Mouse (Mus musculus) hindbrain, embryonic 10.5 days (tissue): Measurements from ENCODE around the gene Gm10799. TPM values are rescaled to one million over a fixed set of nuclear protein-coding genes. Genes with fewer than 3 reads are reported as not detected.
A peak's percentile ranks its signal among the peaks of the same experiment; 100 is the strongest.
"Not testable (repeated sequence)": the region's sequence is repeated elsewhere in the genome, so short reads cannot be mapped to it uniquely, and the experiment has no call there.

Source experiments
- DNase-seq: peaks from one replicate; pipeline ENCODE4 v3.0.0-alpha.2; 2017; ENCODE audit warnings: low spot score
- H3K27ac ChIP-seq: fragments of 300-500 bp; sonication (generic); 2 replicates; pipeline ENCODE4 v1.5.1; 2016; ENCODE audit warnings: mild to moderate bottlenecking, moderate library complexity
- H3K27me3 ChIP-seq: fragments of 300-500 bp; sonication (generic); 2 replicates; pipeline ENCODE4 v1.6.1; 2016; ENCODE audit warnings: mild to moderate bottlenecking; ENCODE audit not compliant: poor library complexity, insufficient read depth, severe bottlenecking
- H3K36me3 ChIP-seq: fragments of 300-500 bp; sonication (generic); 2 replicates; pipeline ENCODE4 v1.6.1; 2016; ENCODE audit warnings: mild to moderate bottlenecking, moderate library complexity
- H3K4me1 ChIP-seq: fragments of 300-500 bp; sonication (generic); replicated peaks from 2 replicates; pipeline ENCODE4 v1.6.1; 2016; ENCODE audit warnings: mild to moderate bottlenecking
- H3K4me3 ChIP-seq: fragments of 300-500 bp; sonication (generic); 2 replicates; pipeline ENCODE4 v1.5.1; 2016; ENCODE audit warnings: mild to moderate bottlenecking, moderate library complexity
- H3K9me3 ChIP-seq: fragments of 300-500 bp; sonication (generic); 2 replicates; pipeline ENCODE4 v1.6.1; 2016; ENCODE audit warnings: mild to moderate bottlenecking, moderate library complexity
- WGBS: fragments of 180-500 bp; shearing (Covaris S2); methylation state at CpG from one replicate; pipeline ENCODE4 v1.1.7; 2016; 5-methylcytosine and 5-hydroxymethylcytosine counted together
- polyA plus RNA-seq: library from polyadenylated mRNA; unstranded; fragments of >200 nt; fragmentation: Nextera tagmentation; extraction: Ambion mirVana; gene quantifications from 2 replicates; pipeline ENCODE4 v1.2.1, GENCODE M21; 2016

Gene Gm10799
- not detected in 2 replicates for polyA plus RNA-seq

DNA sequence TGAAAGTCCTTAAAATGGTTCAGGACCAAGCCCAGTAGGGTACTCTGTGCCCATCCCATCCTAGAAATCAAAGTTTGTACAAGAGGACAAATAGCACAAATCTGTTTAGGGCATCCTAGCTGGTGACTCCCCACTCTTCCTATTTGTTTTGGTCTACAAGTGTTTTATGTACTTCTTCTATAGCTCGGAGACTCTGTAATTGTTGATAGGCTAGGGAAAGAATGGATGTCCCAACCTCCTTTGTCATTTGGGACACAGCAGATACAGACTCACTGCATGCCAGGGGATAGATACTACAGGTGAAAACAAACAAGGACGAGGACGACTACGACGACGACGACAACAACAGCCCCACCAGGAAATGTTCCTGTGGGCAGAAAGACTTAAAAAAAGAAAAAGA is at the start of gene Gm10799:
Gm10799 (minus strand) TSS at position 101 of the 400 bp plus-strand sequence.
- H3K27me3 ChIP-seq, H3K4me3 ChIP-seq, H3K36me3 ChIP-seq, H3K9me3 ChIP-seq, DNase-seq, H3K27ac ChIP-seq: not testable (repeated sequence)
- WGBS: 90% methylated on average over 7 of the region's 7 CpGs
- peaks cover 10% of the 10 kb centered on the region for H3K4me1 ChIP-seq

- H3K4me1 ChIP-seq, H3K27ac ChIP-seq, DNase-seq, H3K9me3 ChIP-seq, H3K4me3 ChIP-seq, H3K27me3 ChIP-seq, H3K36me3 ChIP-seq: not testable (repeated sequence)
Observed at GRCm38 (mm10) chr2:104117173-104117572, 48.8 kb upstream of the Gm10799 start.

DNA sequence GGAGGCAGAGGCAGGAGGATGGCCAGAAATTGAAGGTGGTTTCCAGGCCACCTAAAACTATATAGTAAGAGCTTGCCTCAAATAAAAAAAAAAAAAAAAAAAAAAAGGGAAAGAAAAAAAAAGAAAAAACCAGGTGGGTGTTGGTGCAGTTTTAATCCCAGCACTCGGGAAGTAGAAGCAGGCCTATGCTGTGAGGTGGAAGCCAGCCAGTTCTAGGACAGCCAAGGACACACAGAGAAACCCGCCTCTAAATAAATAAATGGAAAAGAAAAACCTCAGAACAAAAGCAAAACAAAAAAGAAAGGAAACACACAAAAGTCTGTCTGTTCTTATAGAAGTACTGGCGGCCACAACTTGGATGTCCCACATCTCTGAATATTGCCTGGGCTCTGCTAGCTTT is 46.5 kb upstream of the Gm10799 start:
- Histone ChIP-seq H3K27me3 (no peaks in the 10 kb centered on the region), H3K27ac (no peak overlapping the region), H3K9me3 (no peaks in the 10 kb centered on the region), H3K4me3 (no peak overlapping the region), H3K4me1 (0 out of 2 replicates have a peak, but pooled peaks cover 3% of the 10 kb centered on the region), H3K36me3 (0 out of 2 replicates have a peak, but pooled peaks cover 10% of the 10 kb centered on the region)
- no peak for DNase-seq
- 84% methylated on average over 3 of the region's 3 CpGs for WGBS

GRCm38 (mm10) chr2:104113563-104113962 is 45.2 kb upstream of the Gm10799 start:
- H3K27ac ChIP-seq, H3K27me3 ChIP-seq, H3K4me1 ChIP-seq, H3K9me3 ChIP-seq, H3K4me3 ChIP-seq, DNase-seq: not testable (repeated sequence)
- H3K36me3 ChIP-seq: 0 out of 2 replicates have a peak, but pooled peaks cover 10% of the 10 kb centered on the region

DNA sequence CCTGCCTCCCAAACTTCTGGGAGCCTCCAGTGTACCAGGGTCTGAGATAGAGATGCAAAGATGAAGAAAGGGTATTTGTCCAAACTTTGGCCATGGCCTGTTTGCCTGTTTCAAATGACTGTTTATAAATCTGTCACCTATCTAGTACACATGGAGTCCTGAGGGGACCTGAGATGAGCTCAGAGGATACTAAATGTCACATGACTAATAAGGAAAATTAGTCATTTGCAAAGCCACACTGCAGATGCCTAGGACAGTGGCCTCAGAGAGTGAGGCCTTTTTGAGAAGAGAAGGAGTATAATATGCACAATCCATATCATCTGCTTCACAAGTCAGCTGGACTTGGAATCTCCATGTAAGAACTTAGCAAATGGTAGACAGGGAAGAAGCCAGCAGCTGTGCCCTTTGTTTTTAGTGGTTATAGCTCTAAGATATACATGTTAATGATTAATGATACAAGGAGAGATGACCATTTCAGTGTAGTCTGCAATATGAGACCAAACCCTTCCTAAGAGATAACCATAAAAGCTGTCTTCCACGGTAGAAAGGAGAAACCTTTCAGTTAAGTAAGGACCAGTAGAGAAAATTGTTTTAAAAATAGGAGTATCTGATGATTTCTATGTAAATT is 42.9 kb upstream of the Gm10799 start:
- 0 out of 2 replicates have a peak, but pooled peaks cover 10% of the 10 kb centered on the region for H3K36me3 ChIP-seq
- not testable (repeated sequence) for H3K9me3 ChIP-seq, H3K4me1 ChIP-seq, H3K4me3 ChIP-seq, DNase-seq, H3K27ac ChIP-seq, H3K27me3 ChIP-seq
- WGBS: no CpG with 5 or more reads among the region's 1 CpGs

DNA sequence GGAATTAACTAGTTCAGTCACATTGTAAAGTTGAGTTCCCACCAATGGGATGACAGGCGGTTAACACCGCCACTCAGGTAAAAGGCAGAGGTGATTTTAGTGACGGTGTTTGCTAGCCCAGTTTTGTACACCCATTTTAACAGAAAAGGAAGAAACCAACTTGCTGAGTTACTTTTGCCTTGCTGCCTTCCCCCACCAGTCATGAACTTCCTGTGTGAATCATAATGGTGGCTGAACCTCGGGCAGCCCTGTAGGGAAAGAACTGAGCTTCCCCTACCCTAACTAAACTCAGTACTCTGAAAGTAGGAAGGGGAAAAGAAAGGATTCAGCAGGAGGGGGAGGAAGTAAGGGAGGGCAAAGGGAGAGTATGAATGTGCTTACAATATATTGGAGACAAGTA is 41.7 kb upstream of the Gm10799 start:
- DNase-seq: no peak
- H3K9me3 ChIP-seq: no peaks in the 10 kb centered on the region
- 0 out of 2 replicates have a peak, but pooled peaks cover 10% of the 10 kb centered on the region for H3K36me3 ChIP-seq
- H3K27ac ChIP-seq: no peak overlapping the region
- no peaks in the 10 kb centered on the region for H3K27me3 ChIP-seq
- no peak overlapping the region for H3K4me3 ChIP-seq
- H3K4me1 ChIP-seq: no peaks in the 10 kb centered on the region
- 94% methylated on average over 4 of the region's 4 CpGs for WGBS

GRCm38 (mm10) chr2:104109528-104109927 is 41.2 kb upstream of the Gm10799 start:
- H3K27ac ChIP-seq: no peak overlapping the region
- WGBS: 74% methylated on average over 2 of the region's 2 CpGs
- H3K4me1 ChIP-seq: no peaks in the 10 kb centered on the region

DNA sequence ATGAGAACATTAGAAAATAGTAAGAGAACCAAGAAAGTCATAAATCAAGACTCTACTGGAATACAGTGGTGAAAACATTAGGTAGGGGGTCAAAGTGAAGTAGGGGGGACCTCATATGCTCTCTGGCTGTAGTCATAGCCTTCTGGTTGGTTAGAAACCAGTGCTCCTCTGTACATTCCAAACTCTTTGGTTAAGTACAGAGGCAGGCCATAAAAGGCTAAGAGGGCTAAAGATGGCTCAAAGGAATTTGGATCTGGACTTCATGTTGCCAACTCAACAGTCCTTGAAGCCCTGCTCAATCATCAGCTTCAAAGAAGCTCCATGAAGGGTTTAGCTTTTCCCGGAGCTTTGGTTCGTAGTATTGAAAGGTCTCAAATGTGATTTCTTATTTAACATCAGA is 40.7 kb upstream of the Gm10799 start:
- not testable (repeated sequence) for H3K27me3 ChIP-seq, H3K36me3 ChIP-seq, H3K9me3 ChIP-seq, DNase-seq, H3K4me3 ChIP-seq, H3K4me1 ChIP-seq, H3K27ac ChIP-seq
- WGBS: 91% methylated on average over 2 of the region's 2 CpGs

More at GRCm38 (mm10) chr2:104109528-104109927, 41.2 kb upstream of the Gm10799 start:
- H3K36me3 ChIP-seq: 0 out of 2 replicates have a peak, but pooled peaks cover 10% of the 10 kb centered on the region
- DNase-seq: no peak
- H3K4me3 ChIP-seq: no peak overlapping the region
- no peaks in the 10 kb centered on the region for H3K9me3 ChIP-seq
- no peaks in the 10 kb centered on the region for H3K27me3 ChIP-seq

DNA sequence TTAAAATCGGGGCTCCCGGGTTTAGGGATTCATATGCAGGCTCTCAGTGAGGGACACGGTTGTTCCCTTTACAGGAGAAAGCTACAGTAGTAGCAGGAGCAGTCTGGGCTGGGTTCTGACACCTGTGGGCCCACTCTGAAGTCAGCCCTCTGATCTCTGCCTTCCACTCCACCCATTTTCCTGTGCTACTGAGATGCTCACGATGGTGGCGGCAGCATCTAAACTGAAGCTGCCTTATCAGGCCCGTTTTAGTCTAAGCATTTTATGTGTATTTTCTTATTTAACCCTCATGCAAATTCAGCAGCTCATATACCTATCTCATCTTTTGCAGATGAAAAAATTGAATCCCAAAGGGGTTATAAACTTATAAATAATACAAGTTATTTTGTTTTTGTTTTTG is 36.5 kb upstream of the Gm10799 start:
- Histone ChIP-seq H3K9me3 (no peaks in the 10 kb centered on the region), H3K27me3 (no peaks in the 10 kb centered on the region), H3K36me3 (no peaks in the 10 kb centered on the region), H3K4me3 (no peak overlapping the region), H3K27ac (no peak overlapping the region), H3K4me1 (no peaks in the 10 kb centered on the region)
- WGBS: 94% methylated on average over 6 of the region's 6 CpGs
- DNase-seq: no peak

DNA sequence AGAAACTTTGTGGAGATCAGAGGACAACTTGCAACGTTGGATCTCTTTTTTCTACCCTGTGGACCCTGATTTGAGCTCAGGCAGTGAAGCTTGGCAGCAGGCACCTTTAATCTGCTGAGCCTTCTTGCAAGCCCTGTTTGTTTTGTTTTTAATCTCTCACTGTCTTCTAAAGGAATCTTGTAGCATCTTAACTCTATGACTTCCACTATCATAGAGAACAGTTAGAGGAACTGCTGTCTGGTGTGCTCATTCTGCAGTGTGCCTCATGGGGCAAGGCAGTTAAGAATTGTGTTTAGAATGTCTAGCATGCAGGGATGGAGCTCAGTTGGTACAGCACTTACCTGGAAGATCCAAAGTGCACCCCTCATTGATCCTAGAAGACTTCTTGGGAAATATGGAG is 31.6 kb upstream of the Gm10799 start:
- no peaks in the 10 kb centered on the region for H3K9me3 ChIP-seq
- H3K27ac ChIP-seq: no peak overlapping the region
- no peak overlapping the region for H3K4me3 ChIP-seq
- H3K27me3 ChIP-seq: no peaks in the 10 kb centered on the region
- no peak for DNase-seq
- H3K36me3 ChIP-seq: no peaks in the 10 kb centered on the region
- H3K4me1 ChIP-seq: peaks cover 31% of the 10 kb centered on the region
- 60% methylated on average over 1 of the region's 1 CpGs for WGBS

DNA sequence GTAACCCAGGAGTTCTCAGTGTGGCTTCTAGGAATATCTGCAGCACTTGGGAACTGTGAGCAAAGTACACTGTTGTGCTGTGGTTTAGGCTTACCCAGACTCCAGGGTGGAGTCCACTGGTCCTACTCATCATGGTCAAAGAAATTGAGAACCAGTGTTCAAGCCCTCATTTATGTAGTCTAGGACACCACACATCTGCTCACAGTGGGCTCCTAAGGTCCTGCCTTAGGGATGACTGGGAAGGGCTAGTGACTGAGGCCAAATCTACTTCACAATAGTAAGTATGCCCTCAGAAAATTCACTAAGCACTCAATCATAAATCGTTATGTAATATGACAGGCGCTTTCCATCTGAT is 30.9 kb upstream of the Gm10799 start:
- Histone ChIP-seq H3K27ac (0 out of 2 replicates have a peak overlapping the region, but pooled peaks have one; percentile 13), H3K4me3 (no peak overlapping the region), H3K36me3 (no peaks in the 10 kb centered on the region), H3K27me3 (no peaks in the 10 kb centered on the region), H3K9me3 (no peaks in the 10 kb centered on the region), H3K4me1 (peaks cover 31% of the 10 kb centered on the region)
- WGBS: 91% methylated on average over 2 of the region's 2 CpGs
- DNase-seq: no peak

DNA sequence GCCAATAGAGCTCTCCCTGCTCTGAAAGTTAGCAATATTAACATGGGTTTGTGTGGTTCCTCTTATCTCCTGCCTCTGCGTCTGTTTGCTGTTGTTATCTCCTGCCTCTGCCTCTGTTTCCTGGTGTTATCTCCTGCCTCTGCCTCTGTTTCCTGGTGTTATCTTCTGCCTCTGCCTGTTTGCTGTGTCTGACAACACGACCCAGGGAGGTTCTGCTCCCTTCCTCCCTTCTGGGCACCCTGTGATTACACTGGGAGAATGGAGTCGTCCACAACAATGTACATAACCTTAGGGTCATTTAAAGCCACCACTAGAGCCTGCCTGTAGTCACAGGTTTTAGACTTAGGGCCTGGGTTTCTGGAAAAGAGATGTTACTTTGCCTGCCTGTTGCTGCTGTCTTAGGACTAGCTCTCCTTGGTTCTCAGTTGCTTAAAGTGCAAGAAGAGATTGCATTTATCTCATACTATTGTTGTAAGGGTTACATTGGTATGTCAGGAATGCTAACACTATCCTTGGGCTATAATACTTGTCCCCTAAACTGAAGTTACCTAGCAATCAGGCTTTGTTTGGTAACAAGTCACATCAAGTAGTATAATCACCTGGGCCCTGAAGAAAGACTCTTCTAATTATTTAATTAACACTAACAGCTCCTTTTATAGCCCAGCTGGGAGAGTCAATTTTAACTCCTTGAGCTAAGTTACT is 30.3 kb upstream of the Gm10799 start:
- H3K9me3 ChIP-seq: no peaks in the 10 kb centered on the region
- no peak for DNase-seq
- 44% methylated on average over 3 of the region's 3 CpGs for WGBS
- no peaks in the 10 kb centered on the region for H3K27me3 ChIP-seq
- H3K4me1 ChIP-seq: peaks cover 31% of the 10 kb centered on the region
- 0 out of 2 replicates have a peak overlapping the region, but pooled peaks have one; percentile 13 for H3K27ac ChIP-seq
- H3K36me3 ChIP-seq: no peaks in the 10 kb centered on the region
- H3K4me3 ChIP-seq: no peak overlapping the region

DNA sequence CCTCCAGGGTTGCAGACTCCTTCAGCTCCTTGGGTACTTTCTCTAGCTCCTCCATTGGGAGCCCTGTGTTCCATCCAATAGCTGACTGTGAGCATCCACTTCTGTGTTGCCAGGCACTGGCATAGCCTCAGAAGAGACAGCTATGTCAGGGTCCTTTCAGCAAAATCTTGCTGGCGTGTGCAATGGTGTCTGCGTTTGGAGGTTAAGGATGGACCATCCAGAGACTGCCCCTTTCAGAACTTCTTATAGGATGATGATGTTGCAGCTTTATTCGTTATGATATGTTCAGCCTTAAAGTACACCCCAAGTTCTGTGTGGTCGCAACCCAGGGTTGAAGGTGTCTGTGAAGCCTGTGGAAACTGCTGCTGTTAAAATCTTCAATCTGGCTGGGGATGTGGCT is 29.0 kb upstream of the Gm10799 start:
- not testable (repeated sequence) for DNase-seq, H3K4me3 ChIP-seq

More for the DNA sequence above, 29.0 kb upstream of the Gm10799 start:
- 92% methylated on average over 4 of the region's 4 CpGs for WGBS
- H3K36me3 ChIP-seq, H3K27ac ChIP-seq, H3K27me3 ChIP-seq, H3K9me3 ChIP-seq: not testable (repeated sequence)
- peaks cover 31% of the 10 kb centered on the region for H3K4me1 ChIP-seq
